Mouse (Mus musculus) cerebellum, adult (tissue): ENCODE measurements around the gene Olfr761.
"Not testable (repeated sequence)": the region's sequence is repeated elsewhere in the genome, so short reads cannot be mapped to it uniquely, and the experiment has no call there.

Experiments used
- ATAC-seq: cut with Nextera tagmentation; 2 replicates; pipeline ENCODE4 v1.9.2; 2017; ENCODE audit warnings: mild to moderate bottlenecking, moderate library complexity, mixed read lengths; ENCODE audit not compliant: insufficient number of reproducible peaks, low FRiP score, low TSS enrichment

Olfr761 gene

DNA sequence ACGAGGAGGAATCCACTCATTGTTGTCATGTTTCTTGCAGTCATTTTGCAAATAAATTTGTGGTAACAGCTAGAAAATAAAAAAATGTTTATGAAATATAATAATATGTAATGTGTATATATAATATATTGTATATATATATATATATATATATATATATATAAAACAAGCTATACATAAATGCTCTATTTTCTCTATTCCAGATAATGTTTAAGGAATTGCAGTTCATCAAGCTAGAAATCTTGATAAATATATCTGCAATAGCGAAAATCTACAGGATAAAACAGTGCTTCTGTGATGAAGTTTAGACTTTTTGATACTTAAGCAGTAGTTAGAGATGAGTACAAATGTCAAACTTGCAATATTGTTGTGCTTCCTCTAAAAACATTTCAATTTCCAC is at the start of gene Olfr761:
Gene Olfr761 (minus strand): TSS at position 101 of the 400 bp plus-strand sequence.
- ATAC-seq = no peak

GRCm38 (mm10) chr17:37995635-37996307 is 42.9 kb upstream of the Olfr761 start:
- ATAC-seq = no peak

DNA sequence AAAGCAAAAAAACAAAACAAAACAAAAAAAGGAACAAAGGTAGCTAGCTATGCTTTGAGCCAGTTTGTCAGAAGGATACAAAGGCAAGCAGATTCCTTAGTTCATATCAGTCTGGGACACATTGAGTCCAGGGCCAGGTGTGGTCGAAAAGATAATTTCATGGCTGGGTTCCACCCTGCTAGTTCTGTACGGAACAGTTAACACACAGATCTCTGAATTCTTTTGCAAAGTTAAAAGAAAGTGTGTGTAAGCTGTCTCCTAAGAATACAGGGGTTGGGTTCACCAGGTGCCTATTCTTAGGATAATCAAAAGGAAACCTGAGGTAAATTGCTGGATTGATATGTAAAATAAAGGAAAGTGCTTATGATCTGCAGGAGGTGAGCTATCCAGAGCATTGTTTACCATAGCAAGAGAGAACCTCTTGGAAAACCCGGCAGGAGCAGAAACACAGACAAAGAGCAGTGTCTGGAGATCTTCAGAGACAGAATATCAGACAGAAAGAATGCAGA is 37.6 kb upstream of the Olfr761 start:
- ATAC-seq = no peak

DNA sequence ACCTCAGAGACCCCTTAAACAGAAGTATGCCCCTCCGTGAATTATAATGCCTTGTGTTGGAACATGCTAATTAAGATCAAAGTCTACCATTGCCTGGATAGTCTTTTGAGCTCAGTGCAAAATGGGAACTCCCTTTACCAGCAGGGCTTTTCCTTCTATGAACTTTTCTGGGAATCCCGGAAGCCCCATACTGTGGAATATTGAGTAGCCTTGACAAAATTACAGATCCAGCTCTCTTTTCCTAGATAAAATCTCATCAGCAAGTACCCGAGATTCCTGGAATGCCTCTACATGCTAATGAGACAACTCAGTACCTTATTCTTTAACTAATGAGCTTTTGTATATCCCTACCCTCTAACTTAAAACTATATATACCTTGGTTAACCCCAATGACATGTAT is 20.7 kb upstream of the Olfr761 start:
- no peak for ATAC-seq

GRCm38 (mm10) chr17:37920248-37920647 is 32.6 kb downstream of the Olfr761 start, which contains the start of gene Olfr128:
Gene Olfr128, plus strand, starts transcription at chr17:37920548.
- no peak for ATAC-seq

- ATAC-seq = not testable (repeated sequence)
Measured at GRCm38 (mm10) chr17:37906821-37907220, 46.1 kb downstream of the Olfr761 start.
